Comparison of ENCODE assay signal across 22 mouse cellular contexts in genomic region chr2:105122216-105122615, GRCm38 (mm10). TPM values are rescaled to one million over a fixed set of nuclear protein-coding genes. Genes with fewer than 3 reads are reported as not detected.
DNase-seq lines count a peak whose midpoint lies in the region; ATAC-seq and TF ChIP-seq lines count a peak whose summit lies in the region.
"Had no signal": no experiment of that assay in that cellular context is flagged by ENCODE, and none has a peak within 500 bp of the region (broad histone marks: within the 10 kb centered on the region; RNA-seq: fewer than 3 reads in every experiment).

No protein-coding gene starts in this region.

- H3K9ac ChIP-seq in hindbrain, postnatal 0 days (replicated peaks; ENCODE audit: low read length) = no peak overlapping the region
- H3K9ac ChIP-seq in midbrain, embryonic 13.5 days (replicated peaks) = no peak overlapping the region
- H3K9ac ChIP-seq in neural tube, embryonic 11.5 days (ENCODE audit: low read length) = no peak overlapping the region
- H3K9ac ChIP-seq: forebrain, embryonic 12.5 days; limb, embryonic 13.5 days; liver, embryonic 15.5 days had no signal

- no peak overlapping the region for H3K27ac ChIP-seq in hindbrain, embryonic 10.5 days
- no peak overlapping the region for H3K27ac ChIP-seq in hindbrain, postnatal 0 days
- no peak overlapping the region for H3K27ac ChIP-seq in midbrain, embryonic 10.5 days (replicated peaks)
- no peak overlapping the region for H3K27ac ChIP-seq in midbrain, embryonic 13.5 days
- H3K27ac ChIP-seq in neural tube, embryonic 11.5 days (ENCODE audit: low read depth, low read length) = no peak overlapping the region
- H3K27ac ChIP-seq: forebrain, embryonic 12.5 days; limb, embryonic 13.5 days; liver, embryonic 15.5 days had no signal

- H3K4me3 ChIP-seq in hindbrain, embryonic 10.5 days = no peak overlapping the region
- H3K4me3 ChIP-seq in hindbrain, postnatal 0 days (ENCODE audit: low read length) = no peak overlapping the region
- no peak overlapping the region for H3K4me3 ChIP-seq in midbrain, embryonic 10.5 days
- H3K4me3 ChIP-seq in midbrain, embryonic 13.5 days (replicated peaks) = no peak overlapping the region
- H3K4me3 ChIP-seq in neural tube, embryonic 11.5 days (ENCODE audit: low read depth, low read length) = no peak overlapping the region
- H3K4me3 ChIP-seq: forebrain, embryonic 12.5 days; liver, embryonic 15.5 days had no signal

- H3K27me3 ChIP-seq in hindbrain, embryonic 10.5 days (ENCODE audit: insufficient read depth, poor library complexity, severe bottlenecking) = peaks cover 100% of the 10 kb centered on the region
- peaks cover 84% of the 10 kb centered on the region for H3K27me3 ChIP-seq in hindbrain, postnatal 0 days (ENCODE audit: insufficient read depth, low read length)
- peaks cover 100% of the 10 kb centered on the region for H3K27me3 ChIP-seq in midbrain, embryonic 10.5 days (ENCODE audit: low read depth, poor library complexity, severe bottlenecking)
- H3K27me3 ChIP-seq in midbrain, embryonic 13.5 days = peaks cover 97% of the 10 kb centered on the region
- H3K27me3 ChIP-seq in neural tube, embryonic 11.5 days (ENCODE audit: control insufficient read depth, insufficient read depth, low read length) = peaks cover 74% of the 10 kb centered on the region

- no peak for ATAC-seq in hindbrain, postnatal 0 days
- ATAC-seq in midbrain, embryonic 13.5 days = no peak
- ATAC-seq in neural tube, embryonic 11.5 days (ENCODE audit: insufficient read depth, low FRiP score, low TSS enrichment) = peak; percentile 60

- peak; percentile 43 for DNase-seq in hindbrain, embryonic 10.5 days (ENCODE audit: low spot score)
- DNase-seq in hindbrain, postnatal 0 days (ENCODE audit: low spot score) = no peak
- DNase-seq in midbrain, embryonic 10.5 days (ENCODE audit: low spot score) = peak; percentile 34
- peak; percentile 71 for DNase-seq in embryo, embryonic 11 days
- peak; percentile 64 for DNase-seq in neural tube, embryonic 11.5 days (ENCODE audit: low spot score)
- DNase-seq in adrenal gland, adult 18-20 months (ENCODE audit: low spot score in 2 of 2) = no peak
- DNase-seq: cerebellum, adult 11-12 months; cerebellum, postnatal 36 days; gastrocnemius, postnatal 36 days; heart, postnatal 36 days; lung, postnatal 14 days; right cerebral cortex, postnatal 4 days; thymus, postnatal 4 days had no signal

- H3K9me3 ChIP-seq in hindbrain, embryonic 10.5 days = no peaks in the 10 kb centered on the region
- no peaks in the 10 kb centered on the region for H3K9me3 ChIP-seq in hindbrain, postnatal 0 days (ENCODE audit: low read length)
- no peaks in the 10 kb centered on the region for H3K9me3 ChIP-seq in midbrain, embryonic 10.5 days (replicated peaks)
- H3K9me3 ChIP-seq in midbrain, embryonic 13.5 days = no peaks in the 10 kb centered on the region
- H3K9me3 ChIP-seq in neural tube, embryonic 11.5 days (ENCODE audit: control insufficient read depth, low read length) = no peaks in the 10 kb centered on the region
- H3K9me3 ChIP-seq: forebrain, embryonic 12.5 days; heart, embryonic 10.5 days; limb, embryonic 13.5 days; liver, embryonic 15.5 days had no signal

- no peak overlapping the region for H3K4me2 ChIP-seq in hindbrain, postnatal 0 days (ENCODE audit: low read depth, low read length)
- H3K4me2 ChIP-seq in midbrain, embryonic 13.5 days (replicated peaks) = no peak overlapping the region
- H3K4me2 ChIP-seq in neural tube, embryonic 11.5 days (ENCODE audit: low read depth) = no peak overlapping the region

- no peak for TF ChIP-seq CTCF in hindbrain, postnatal 0 days (IDR thresholded peaks at IDR 0.05; ENCODE audit: low read depth)

- H3K4me1 ChIP-seq in hindbrain, embryonic 10.5 days (replicated peaks) = peaks cover 18% of the 10 kb centered on the region
- no peaks in the 10 kb centered on the region for H3K4me1 ChIP-seq in hindbrain, postnatal 0 days (ENCODE audit: insufficient read depth, low read length)
- H3K4me1 ChIP-seq in midbrain, embryonic 10.5 days = peaks cover 22% of the 10 kb centered on the region
- H3K4me1 ChIP-seq in midbrain, embryonic 13.5 days (replicated peaks) = peaks cover 15% of the 10 kb centered on the region
- H3K4me1 ChIP-seq in neural tube, embryonic 11.5 days (ENCODE audit: control insufficient read depth, insufficient read depth, low read length) = peaks cover 9% of the 10 kb centered on the region

- H3K36me3 ChIP-seq in hindbrain, embryonic 10.5 days = no peaks in the 10 kb centered on the region
- no peaks in the 10 kb centered on the region for H3K36me3 ChIP-seq in hindbrain, postnatal 0 days (ENCODE audit: insufficient read depth, low read length)
- no peaks in the 10 kb centered on the region for H3K36me3 ChIP-seq in midbrain, embryonic 10.5 days
- no peaks in the 10 kb centered on the region for H3K36me3 ChIP-seq in midbrain, embryonic 13.5 days
- no peaks in the 10 kb centered on the region for H3K36me3 ChIP-seq in neural tube, embryonic 11.5 days (ENCODE audit: control insufficient read depth, insufficient read depth, low read length)
- H3K36me3 ChIP-seq: forebrain, embryonic 12.5 days; heart, embryonic 10.5 days; limb, embryonic 13.5 days; liver, embryonic 15.5 days had no signal

- WGBS in hindbrain, embryonic 10.5 days = 2% methylated on average over 8 of the region's 8 CpGs
- WGBS in hindbrain, postnatal 0 days = 1% methylated on average over 8 of the region's 8 CpGs
- WGBS in midbrain, embryonic 10.5 days = under 1% methylated on average over 8 of the region's 8 CpGs
- WGBS in midbrain, embryonic 13.5 days = 1% methylated on average over 8 of the region's 8 CpGs
- WGBS in neural tube, embryonic 11.5 days = 1% methylated on average over 8 of the region's 8 CpGs

RNA-seq across cellular contexts. Expression of gene Wt1, which starts 4.1 kb away (rescaled TPM):
- 0.12 and 0.36 TPM in 2 replicates for polyA plus RNA-seq in hindbrain, embryonic 10.5 days (2016; fragmentation: Nextera tagmentation; extraction: Ambion mirVana)
- total RNA-seq in hindbrain, postnatal 0 days (2014; rRNA removed) = 0.32 and 1.9 TPM in 2 replicates
- polyA plus RNA-seq in hindbrain, postnatal 0 days (2015; fragmentation: Nextera tagmentation; extraction: Ambion mirVana) = 0.55 and 0.56 TPM in 2 replicates
- polyA plus RNA-seq in midbrain, embryonic 10.5 days (2016; fragmentation: Nextera tagmentation; extraction: Ambion mirVana) = 0.05 TPM in 1 of 2 replicates, not detected in the other
- polyA plus RNA-seq in midbrain, embryonic 13.5 days (2015; fragmentation: Nextera tagmentation; extraction: Ambion mirVana) = 0.11 TPM in 1 of 2 replicates, not detected in the other
- polyA plus RNA-seq in neural tube, embryonic 11.5 days (2014; fragmentation: Nextera tagmentation; extraction: Ambion mirVana) = 1.3 and 3.3 TPM in 2 replicates
- 1 to 10 TPM; 1.8 to 3.3 TPM for total RNA-seq in adrenal gland, adult 18-20 months (2021)
- total RNA-seq: layer of hippocampus, adult 8-10 months had no signal
- polyA plus RNA-seq: forebrain, embryonic 12.5 days had no signal

RNA-seq across cellular contexts. Expression of gene Gm11060, which starts 30.4 kb away (rescaled TPM):
- polyA plus RNA-seq in hindbrain, embryonic 10.5 days (2016; fragmentation: Nextera tagmentation; extraction: Ambion mirVana) = not detected in 2 replicates
- not detected in 2 replicates for total RNA-seq in hindbrain, postnatal 0 days (2014; rRNA removed)
- polyA plus RNA-seq in hindbrain, postnatal 0 days (2015; fragmentation: Nextera tagmentation; extraction: Ambion mirVana) = not detected in 2 replicates
- polyA plus RNA-seq in midbrain, embryonic 10.5 days (2016; fragmentation: Nextera tagmentation; extraction: Ambion mirVana) = not detected in 2 replicates
- not detected in 2 replicates for polyA plus RNA-seq in midbrain, embryonic 13.5 days (2015; fragmentation: Nextera tagmentation; extraction: Ambion mirVana)
- polyA plus RNA-seq in neural tube, embryonic 11.5 days (2014; fragmentation: Nextera tagmentation; extraction: Ambion mirVana) = not detected in 2 replicates
- total RNA-seq in adrenal gland, adult 18-20 months (2021) = not detected
- total RNA-seq: adrenal gland, postnatal 14 days; gastrocnemius, postnatal 36 days; heart, postnatal 36 days; layer of hippocampus, adult 8-10 months; left cerebral cortex, adult 18-20 months had no signal
- polyA plus RNA-seq: forebrain, embryonic 12.5 days; heart, embryonic 10.5 days; limb, embryonic 13.5 days; liver, embryonic 15.5 days; neural tube, embryonic 14.5 days had no signal

Comparison
In these comparisons a context has a peak if more than half of its experiments do, and no peak if none do; other contexts are left out.
1. DNase-seq: peak in hindbrain, embryonic 10.5 days (single experiment), midbrain, embryonic 10.5 days (single experiment), embryo, embryonic 11 days (single experiment) and neural tube, embryonic 11.5 days (single experiment); none in hindbrain, postnatal 0 days (single experiment) and adrenal gland, adult 18-20 months (0 of 2).